Mouse (Mus musculus): Measurements from ENCODE around the gene Tex50. TPM values are rescaled to one million over a fixed set of nuclear protein-coding genes. Genes with fewer than 3 reads are reported as not detected.
"Not testable (repeated sequence)": the region's sequence is repeated elsewhere in the genome, so short reads cannot be mapped to it uniquely, and the experiment has no call there.

Gene Tex50
- polyA plus RNA-seq (2014; fragmentation: Nextera tagmentation; extraction: Ambion mirVana): 0.17 TPM in 1 of 2 replicates, not detected in the other

DNA sequence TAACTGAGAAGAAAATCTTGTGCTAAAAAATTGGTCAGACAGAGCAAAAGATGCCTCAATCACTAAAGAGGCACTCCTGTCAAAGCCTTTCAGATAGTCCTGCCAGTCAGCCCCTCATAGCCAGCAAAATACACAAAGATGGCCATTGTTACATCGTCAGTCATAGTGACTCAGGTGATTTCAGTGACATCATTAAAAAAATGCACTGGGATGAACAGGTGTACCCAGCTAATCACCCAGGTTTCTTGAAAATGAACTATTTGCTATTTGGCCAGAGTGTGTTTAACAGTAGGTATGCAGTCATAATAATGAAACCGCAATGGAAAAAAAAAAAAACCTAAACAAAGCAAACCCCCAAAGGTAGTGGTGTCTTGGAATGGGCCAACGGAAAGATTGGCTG lies at the start of gene Tex50:
Gene Tex50, minus strand, starts transcription at position 101 of the 400 bp plus-strand sequence.
- Histone ChIP-seq H3K9me3 (replicated peaks; ENCODE audit: control insufficient read depth, low read length) (no peaks in the 10 kb centered on the region; the same call in 1 of the 2 replicates), H3K4me3 (ENCODE audit: low read depth, low read length) (no peak within 1 kb of the TSS), H3K27ac (ENCODE audit: low read depth, low read length) (no peak within 1 kb of the TSS), H3K4me2 (no peak within 1 kb of the TSS), H3K36me3 (ENCODE audit: control insufficient read depth, insufficient read depth, low read length) (no peaks in the 10 kb centered on the region), H3K4me1 (ENCODE audit: control insufficient read depth, insufficient read depth, low read length) (no peaks in the 10 kb centered on the region), H3K27me3 (ENCODE audit: control insufficient read depth, insufficient read depth, low read length) (no peaks in the 10 kb centered on the region), H3K9ac (ENCODE audit: low read depth, low read length) (no peak within 1 kb of the TSS)
- no peak for ATAC-seq (replicated peaks; ENCODE audit: insufficient number of reproducible peaks, low FRiP score, low TSS enrichment)
- WGBS (ENCODE audit: insufficient replicate concordance): 77% methylated on average over 3 of the region's 3 CpGs

DNA sequence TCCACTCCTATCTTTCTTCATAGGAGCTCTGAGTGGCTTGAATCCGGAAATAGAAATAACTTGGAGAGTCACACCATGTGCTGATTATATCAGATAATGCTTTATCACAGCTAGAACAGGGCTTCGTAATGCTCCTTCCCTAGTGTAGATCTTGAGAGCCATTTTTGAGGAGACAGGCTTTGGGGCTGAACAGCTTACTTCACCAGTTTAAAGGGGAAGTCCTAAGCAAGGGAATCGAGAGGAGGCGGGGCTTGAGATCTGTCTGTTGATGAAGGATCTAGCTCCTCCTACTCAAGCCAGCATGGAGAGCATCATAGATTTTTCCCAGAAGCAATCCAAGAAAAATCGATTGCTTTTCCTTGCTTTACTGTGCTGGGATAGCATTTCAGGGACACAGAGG lies 40.7 kb upstream of the Tex50 start:
- H3K9me3 ChIP-seq (replicated peaks; ENCODE audit: control insufficient read depth, low read length): no peaks in the 10 kb centered on the region
- H3K9ac ChIP-seq (ENCODE audit: low read depth, low read length): no peak overlapping the region
- H3K27me3 ChIP-seq (ENCODE audit: control insufficient read depth, insufficient read depth, low read length): no peaks in the 10 kb centered on the region
- 0 out of 2 replicates have a peak, but pooled peaks cover 2% of the 10 kb centered on the region for H3K4me1 ChIP-seq (ENCODE audit: control insufficient read depth, insufficient read depth, low read length)
- 53% methylated on average over 5 of the region's 5 CpGs for WGBS (ENCODE audit: insufficient replicate concordance)
- no peak overlapping the region for H3K4me2 ChIP-seq
- H3K4me3 ChIP-seq (ENCODE audit: low read depth, low read length): no peak overlapping the region
- H3K27ac ChIP-seq (ENCODE audit: low read depth, low read length): no peak overlapping the region
- H3K36me3 ChIP-seq (ENCODE audit: control insufficient read depth, insufficient read depth, low read length): no peaks in the 10 kb centered on the region
- no peak for ATAC-seq (replicated peaks; ENCODE audit: insufficient number of reproducible peaks, low FRiP score, low TSS enrichment)

DNA sequence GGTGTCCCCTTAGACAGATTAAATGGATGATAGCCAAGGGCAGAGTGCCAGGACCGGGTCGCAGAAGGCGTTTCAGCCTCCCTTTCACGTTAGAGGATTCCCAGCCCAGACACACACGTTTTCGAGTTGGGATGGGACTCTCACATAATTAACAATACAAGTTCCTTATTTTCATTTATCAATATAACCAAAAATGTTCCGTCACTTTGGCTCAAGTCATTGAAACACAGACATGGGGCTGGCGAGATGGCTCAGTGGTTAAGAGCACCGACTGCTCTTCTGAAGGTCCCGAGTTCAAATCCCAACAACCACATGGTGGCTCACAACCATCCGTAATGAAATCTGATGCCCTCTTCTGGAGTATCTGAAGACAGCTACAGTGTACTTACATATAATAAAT lies 37.2 kb upstream of the Tex50 start:
- H3K4me3 ChIP-seq (ENCODE audit: low read depth, low read length): peak overlapping the region; percentile 45; the same call in 1 of the 2 replicates
- H3K9ac ChIP-seq (ENCODE audit: low read depth, low read length); H3K4me1 ChIP-seq (ENCODE audit: control insufficient read depth, insufficient read depth, low read length); H3K27me3 ChIP-seq (ENCODE audit: control insufficient read depth, insufficient read depth, low read length); H3K27ac ChIP-seq (ENCODE audit: low read depth, low read length); H3K9me3 ChIP-seq (replicated peaks; ENCODE audit: control insufficient read depth, low read length); ATAC-seq (replicated peaks; ENCODE audit: insufficient number of reproducible peaks, low FRiP score, low TSS enrichment); H3K36me3 ChIP-seq (ENCODE audit: control insufficient read depth, insufficient read depth, low read length): not testable (repeated sequence)
- WGBS (ENCODE audit: insufficient replicate concordance): 58% methylated on average over 11 of the region's 11 CpGs
- peak overlapping the region; percentile 69 for H3K4me2 ChIP-seq

DNA sequence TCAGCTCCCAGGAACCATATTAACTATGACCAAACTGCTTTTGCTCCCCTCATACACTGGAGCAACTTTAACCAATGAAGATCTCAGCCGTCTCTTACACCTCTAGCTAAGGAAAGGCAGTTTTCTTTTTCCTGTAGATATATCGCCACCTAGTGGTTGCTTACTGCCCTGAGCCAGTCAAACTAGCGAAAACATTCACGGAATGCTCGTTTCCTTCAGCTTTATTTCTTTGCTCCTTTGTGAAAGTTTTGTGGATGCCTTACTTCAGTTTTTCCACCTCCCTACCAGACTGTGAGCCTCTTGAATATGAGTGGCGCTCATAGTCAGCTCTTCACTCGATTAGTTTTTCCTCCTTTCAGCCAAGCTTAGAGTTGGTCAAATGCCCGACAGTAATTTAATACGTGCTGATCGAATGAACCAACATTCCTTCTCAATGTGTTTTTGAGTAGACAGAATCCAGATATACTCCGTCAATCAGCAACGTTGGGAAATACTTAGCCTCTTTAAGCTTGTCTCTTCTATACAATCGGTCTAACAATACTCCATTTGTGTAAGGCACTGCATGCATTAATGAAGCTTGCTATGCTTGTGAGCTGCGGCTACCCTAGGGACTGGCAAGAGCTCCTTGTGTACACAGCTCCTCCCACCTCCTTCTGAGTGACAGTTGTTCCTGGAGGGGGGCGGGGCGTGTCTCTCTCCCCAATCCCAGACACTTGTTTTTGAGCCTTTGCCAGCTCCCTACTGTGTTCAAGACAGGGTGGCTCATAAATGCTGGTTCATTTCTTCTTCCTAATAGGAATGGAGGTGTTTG lies 36.6 kb upstream of the Tex50 start:
- Histone ChIP-seq H3K4me3 (ENCODE audit: low read depth, low read length) (peak overlapping the region; percentile 45), H3K27me3 (ENCODE audit: control insufficient read depth, insufficient read depth, low read length) (no peaks in the 10 kb centered on the region), H3K36me3 (ENCODE audit: control insufficient read depth, insufficient read depth, low read length) (no peaks in the 10 kb centered on the region), H3K27ac (ENCODE audit: low read depth, low read length) (no peak overlapping the region), H3K9me3 (replicated peaks; ENCODE audit: control insufficient read depth, low read length) (no peaks in the 10 kb centered on the region), H3K9ac (ENCODE audit: low read depth, low read length) (peak overlapping the region; percentile 63), H3K4me2 (peak overlapping the region; percentile 69), H3K4me1 (ENCODE audit: control insufficient read depth, insufficient read depth, low read length) (0 out of 2 replicates have a peak, but pooled peaks cover 2% of the 10 kb centered on the region)
- ATAC-seq (replicated peaks; ENCODE audit: insufficient number of reproducible peaks, low FRiP score, low TSS enrichment): peak; percentile 93
- under 1% methylated on average over 16 of the region's 16 CpGs for WGBS (ENCODE audit: insufficient replicate concordance)

DNA sequence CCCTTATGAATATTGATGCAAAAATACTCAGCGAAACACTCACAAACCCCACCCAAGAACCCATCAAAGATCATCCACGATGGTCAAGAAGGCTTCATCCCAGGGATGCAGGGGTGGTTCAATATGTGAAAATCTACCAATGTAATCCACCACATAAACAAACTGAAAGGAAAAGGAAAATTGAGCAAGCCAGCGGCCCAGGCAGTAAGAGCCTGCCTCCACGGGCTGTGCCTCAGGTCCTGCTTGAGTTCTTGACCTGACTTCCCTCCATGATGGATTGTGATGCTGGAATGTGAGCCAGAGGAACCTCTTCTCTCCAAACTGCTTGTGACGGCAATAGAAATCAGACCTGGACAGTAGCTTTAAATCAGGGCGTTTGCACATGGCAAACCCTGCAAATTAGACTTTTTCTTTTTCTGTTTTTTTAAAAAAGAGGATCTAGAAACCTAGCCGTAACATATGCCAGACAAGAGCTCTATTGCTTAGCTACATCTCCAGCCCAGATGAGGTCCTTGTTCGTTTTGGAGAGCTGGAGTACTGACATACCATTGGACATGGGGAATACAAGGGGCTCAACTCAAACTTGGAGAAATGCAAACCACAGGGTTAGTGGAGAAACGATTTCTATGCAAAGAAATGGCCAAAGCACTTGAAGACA lies 31.3 kb upstream of the Tex50 start:
- Histone ChIP-seq H3K9ac (ENCODE audit: low read depth, low read length) (no peak overlapping the region), H3K4me1 (ENCODE audit: control insufficient read depth, insufficient read depth, low read length) (0 out of 2 replicates have a peak, but pooled peaks cover 2% of the 10 kb centered on the region), H3K4me2 (no peak overlapping the region), H3K27ac (ENCODE audit: low read depth, low read length) (no peak overlapping the region), H3K9me3 (replicated peaks; ENCODE audit: control insufficient read depth, low read length) (no peaks in the 10 kb centered on the region; the same call in 1 of the 2 replicates), H3K4me3 (ENCODE audit: low read depth, low read length) (no peak overlapping the region), H3K36me3 (ENCODE audit: control insufficient read depth, insufficient read depth, low read length) (no peaks in the 10 kb centered on the region), H3K27me3 (ENCODE audit: control insufficient read depth, insufficient read depth, low read length) (no peaks in the 10 kb centered on the region)
- WGBS (ENCODE audit: insufficient replicate concordance): 65% methylated on average over 9 of the region's 9 CpGs
- ATAC-seq (replicated peaks; ENCODE audit: insufficient number of reproducible peaks, low FRiP score, low TSS enrichment): no peak

DNA sequence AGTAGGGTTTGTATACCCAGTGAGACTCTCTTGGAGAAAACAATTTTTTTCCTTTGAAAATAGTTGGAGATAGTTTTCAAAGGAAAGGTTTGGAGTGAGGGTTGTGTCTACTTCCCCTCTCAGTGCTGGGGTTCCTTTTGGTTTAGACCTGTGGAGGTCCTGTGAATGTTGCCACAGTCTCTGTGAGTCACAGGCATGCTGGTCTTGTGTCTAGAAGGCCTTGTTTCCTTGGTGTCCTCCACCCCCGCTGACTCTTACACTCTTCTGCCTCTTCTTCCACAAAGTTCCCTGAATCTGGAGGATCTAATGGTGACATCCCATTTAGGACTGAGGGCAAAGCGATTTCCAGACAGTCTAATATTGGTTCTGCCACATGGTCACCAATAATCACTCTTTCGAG lies 26.3 kb upstream of the Tex50 start:
- H3K4me3 ChIP-seq (ENCODE audit: low read depth, low read length): no peak overlapping the region
- 84% methylated on average over 3 of the region's 3 CpGs for WGBS (ENCODE audit: insufficient replicate concordance)
- no peaks in the 10 kb centered on the region for H3K4me1 ChIP-seq (ENCODE audit: control insufficient read depth, insufficient read depth, low read length)
- H3K27ac ChIP-seq (ENCODE audit: low read depth, low read length): no peak overlapping the region
- no peak for ATAC-seq (replicated peaks; ENCODE audit: insufficient number of reproducible peaks, low FRiP score, low TSS enrichment)
- H3K9me3 ChIP-seq (replicated peaks; ENCODE audit: control insufficient read depth, low read length): no peaks in the 10 kb centered on the region; the same call in 1 of the 2 replicates
- no peak overlapping the region for H3K9ac ChIP-seq (ENCODE audit: low read depth, low read length)
- no peaks in the 10 kb centered on the region for H3K36me3 ChIP-seq (ENCODE audit: control insufficient read depth, insufficient read depth, low read length)
- H3K4me2 ChIP-seq: no peak overlapping the region
- no peaks in the 10 kb centered on the region for H3K27me3 ChIP-seq (ENCODE audit: control insufficient read depth, insufficient read depth, low read length)

DNA sequence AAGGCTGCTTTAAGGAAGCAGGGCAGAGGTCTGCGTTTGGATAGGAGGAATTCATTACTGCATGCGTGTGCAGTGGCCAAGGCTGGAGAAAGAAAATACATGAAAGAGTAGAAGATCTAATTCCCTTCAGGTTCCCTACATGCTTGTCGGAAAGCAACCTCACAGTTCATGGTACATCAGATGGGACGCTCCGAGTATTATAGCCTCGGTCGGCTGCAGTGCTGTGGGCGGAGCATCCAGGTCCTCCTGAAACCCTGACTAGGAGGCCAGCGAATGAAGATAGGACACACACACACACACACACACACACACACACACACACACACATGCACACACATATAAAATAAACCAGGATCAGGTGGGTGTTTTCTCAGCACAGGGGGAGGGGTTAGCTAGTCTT lies 24.6 kb upstream of the Tex50 start:
- no peak overlapping the region for H3K4me2 ChIP-seq
- H3K36me3 ChIP-seq (ENCODE audit: control insufficient read depth, insufficient read depth, low read length): no peaks in the 10 kb centered on the region
- no peaks in the 10 kb centered on the region for H3K27me3 ChIP-seq (ENCODE audit: control insufficient read depth, insufficient read depth, low read length)
- WGBS (ENCODE audit: insufficient replicate concordance): 66% methylated on average over 9 of the region's 9 CpGs
- H3K4me3 ChIP-seq (ENCODE audit: low read depth, low read length): no peak overlapping the region
- no peaks in the 10 kb centered on the region for H3K4me1 ChIP-seq (ENCODE audit: control insufficient read depth, insufficient read depth, low read length)
- H3K9ac ChIP-seq (ENCODE audit: low read depth, low read length): no peak overlapping the region
- no peaks in the 10 kb centered on the region; the same call in 1 of the 2 replicates for H3K9me3 ChIP-seq (replicated peaks; ENCODE audit: control insufficient read depth, low read length)
- H3K27ac ChIP-seq (ENCODE audit: low read depth, low read length): no peak overlapping the region
- ATAC-seq (replicated peaks; ENCODE audit: insufficient number of reproducible peaks, low FRiP score, low TSS enrichment): no peak

DNA sequence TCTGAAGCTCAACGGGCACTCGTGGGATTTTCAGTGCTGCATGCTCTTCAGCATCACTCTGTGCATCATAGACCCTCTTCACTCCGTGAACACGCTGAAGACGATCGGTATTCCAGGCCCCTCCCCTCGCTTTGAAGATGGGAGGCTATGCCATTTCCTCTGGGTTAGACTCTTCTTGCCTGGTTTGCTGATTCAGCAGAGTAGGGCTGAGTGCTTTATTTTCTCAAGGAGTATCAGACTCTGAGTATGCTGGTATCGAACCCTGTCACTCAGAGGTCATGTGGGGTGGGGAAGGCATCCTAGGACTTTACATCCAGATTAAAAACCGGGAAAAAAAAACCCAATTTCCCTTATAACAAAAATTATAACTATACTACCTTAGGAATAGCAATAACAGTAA lies 23.3 kb upstream of the Tex50 start:
- 79% methylated on average over 9 of the region's 9 CpGs for WGBS (ENCODE audit: insufficient replicate concordance)
- no peaks in the 10 kb centered on the region for H3K27me3 ChIP-seq (ENCODE audit: control insufficient read depth, insufficient read depth, low read length)
- H3K4me1 ChIP-seq (ENCODE audit: control insufficient read depth, insufficient read depth, low read length): no peaks in the 10 kb centered on the region
- no peaks in the 10 kb centered on the region for H3K9me3 ChIP-seq (replicated peaks; ENCODE audit: control insufficient read depth, low read length)
- no peak overlapping the region for H3K9ac ChIP-seq (ENCODE audit: low read depth, low read length)
- no peaks in the 10 kb centered on the region for H3K36me3 ChIP-seq (ENCODE audit: control insufficient read depth, insufficient read depth, low read length)
- ATAC-seq (replicated peaks; ENCODE audit: insufficient number of reproducible peaks, low FRiP score, low TSS enrichment): no peak
- H3K4me2 ChIP-seq: no peak overlapping the region
- no peak overlapping the region for H3K27ac ChIP-seq (ENCODE audit: low read depth, low read length)
- no peak overlapping the region for H3K4me3 ChIP-seq (ENCODE audit: low read depth, low read length)

Measured in heart, embryonic 11.5 days (tissue).